Mouse (Mus musculus) cortical plate, adult 2 months (tissue): ENCODE measurements around the gene Cacna2d2.

Experiments
- CTCF ChIP-seq: fragments of 200-500 bp; IDR thresholded peaks from 2 replicates; pipeline ENCODE4 v1.5.1; 2011; ENCODE audit warnings: mild to moderate bottlenecking, control low read depth, low read length; ENCODE audit not compliant: insufficient read depth; ENCODE audit errors: extremely low read depth
- POLR2A ChIP-seq: fragments of 200-500 bp; IDR thresholded peaks from 2 replicates; pipeline ENCODE4 v1.6.1; 2011; ENCODE audit warnings: mild to moderate bottlenecking, low read length, control low read depth; ENCODE audit not compliant: insufficient read depth; ENCODE audit errors: extremely low read depth

- TF ChIP-seq CTCF: no peak
- TF ChIP-seq POLR2A: no peak
Measured at GRCm38 (mm10) chr9:107430445-107430844, 31.0 kb downstream of the Cacna2d2 start.
